Mouse (Mus musculus) limb, embryonic 13.5 days (tissue): ENCODE data around the gene Rnf130. TPM values are rescaled to one million over a fixed set of nuclear protein-coding genes. Genes with fewer than 3 reads are reported as not detected.

Experiments
- ATAC-seq: fragments of 200-750 bp; cut with Nextera tagmentation; 2 replicates; pipeline ENCODE4 v1.8.0; 2017; ENCODE audit warnings: low read depth, moderate number of reproducible peaks, moderate TSS enrichment; ENCODE audit not compliant: low FRiP score
- H3K27ac ChIP-seq: fragments of 300-500 bp; sonication (generic); 2 replicates; pipeline ENCODE4 v1.5.1; 2015; ENCODE audit warnings: inconsistent platforms, mild to moderate bottlenecking, moderate library complexity
- H3K27me3 ChIP-seq: fragments of 300-500 bp; sonication (generic); 2 replicates; pipeline ENCODE4 v1.6.1; 2015; ENCODE audit warnings: mild to moderate bottlenecking, inconsistent platforms
- H3K36me3 ChIP-seq: fragments of 300-500 bp; sonication (generic); 2 replicates; pipeline ENCODE4 v1.6.1; 2015; ENCODE audit warnings: inconsistent platforms, mild to moderate bottlenecking, moderate library complexity
- H3K4me1 ChIP-seq: fragments of 300-500 bp; sonication (generic); 2 replicates; pipeline ENCODE4 v1.6.1; 2015; ENCODE audit warnings: inconsistent platforms
- H3K4me2 ChIP-seq: fragments of 300-500 bp; sonication (generic); replicated peaks from 2 replicates; pipeline ENCODE4 v1.6.1; 2015; ENCODE audit warnings: inconsistent platforms, mild to moderate bottlenecking, moderate library complexity
- H3K4me3 ChIP-seq: fragments of 300-500 bp; sonication (generic); 2 replicates; pipeline ENCODE4 v1.5.1; 2015; ENCODE audit warnings: moderate library complexity, mild to moderate bottlenecking, inconsistent platforms
- H3K9ac ChIP-seq: fragments of 300-500 bp; sonication (generic); 2 replicates; pipeline ENCODE4 v1.6.1; 2015; ENCODE audit warnings: mild to moderate bottlenecking, inconsistent platforms
- H3K9me3 ChIP-seq: fragments of 300-500 bp; sonication (generic); 2 replicates; pipeline ENCODE4 v1.6.1; 2016; ENCODE audit warnings: inconsistent platforms
- WGBS: fragments of 180-500 bp; shearing (Covaris S2); methylation state at CpG from one replicate; pipeline ENCODE4 v1.1.7; 2015; 5-methylcytosine and 5-hydroxymethylcytosine counted together
- microRNA counts: library from miRNA; unstranded; fragments of <30 nt; microRNA quantifications from one replicate; lab custom pipeline; 2016
- microRNA-seq: library from miRNA; unstranded; fragments of <30 nt; microRNA quantifications from one replicate; pipeline ENCODE4, GENCODE M21; 2016
- polyA plus RNA-seq: library from polyadenylated mRNA; unstranded; fragments of >200 nt; fragmentation: Nextera tagmentation; extraction: Ambion mirVana; gene quantifications from 2 replicates; pipeline ENCODE4 v1.2.1, GENCODE M21; 2015

The Rnf130 gene
- polyA plus RNA-seq, 1 experiment from 2014 or later, result 85.6 TPM

DNA sequence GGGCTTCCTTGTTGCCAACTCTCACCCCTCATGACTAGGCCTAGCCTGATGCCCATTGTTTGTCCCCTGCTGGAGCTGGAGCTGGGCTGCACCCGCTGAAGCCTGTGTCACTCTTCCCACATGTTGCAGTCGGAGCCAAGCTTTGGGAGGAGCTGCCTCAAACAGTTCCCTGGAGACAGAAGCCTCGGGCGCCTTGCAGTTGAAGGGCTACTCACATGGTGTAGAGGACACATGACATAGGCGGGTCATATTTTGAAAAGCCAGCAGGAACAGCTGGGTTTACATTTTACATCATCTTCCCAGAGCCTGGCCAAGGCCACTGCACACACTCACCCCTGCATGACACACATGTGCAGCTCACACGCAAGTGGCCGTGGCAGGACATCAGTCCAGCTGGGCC is 124.1 kb downstream of the Rnf130 start:
- H3K36me3 ChIP-seq, result peaks cover 95% of the 10 kb centered on the region
- H3K9me3 ChIP-seq, result no peaks in the 10 kb centered on the region
- no peaks in the 10 kb centered on the region for H3K27me3 ChIP-seq
- 87% methylated on average over 7 of the region's 7 CpGs for WGBS
- no peak overlapping the region for H3K27ac ChIP-seq
- H3K9ac ChIP-seq, result no peak overlapping the region
- no peaks in the 10 kb centered on the region for H3K4me1 ChIP-seq
- H3K4me2 ChIP-seq, result no peak overlapping the region
- ATAC-seq, result no peak
- no peak overlapping the region for H3K4me3 ChIP-seq

GRCm38 (mm10) chr11:50149603-50150150 is 124.5 kb downstream of the Rnf130 start:
- H3K4me1 ChIP-seq, result no peaks in the 10 kb centered on the region
- H3K9me3 ChIP-seq, result no peaks in the 10 kb centered on the region
- no peak overlapping the region for H3K27ac ChIP-seq
- no peak overlapping the region for H3K4me3 ChIP-seq
- no peak overlapping the region for H3K4me2 ChIP-seq
- H3K9ac ChIP-seq, result no peak overlapping the region
- peaks cover 99% of the 10 kb centered on the region for H3K36me3 ChIP-seq
- 89% methylated on average over 9 of the region's 9 CpGs for WGBS
- no peaks in the 10 kb centered on the region for H3K27me3 ChIP-seq
- ATAC-seq, result no peak

DNA sequence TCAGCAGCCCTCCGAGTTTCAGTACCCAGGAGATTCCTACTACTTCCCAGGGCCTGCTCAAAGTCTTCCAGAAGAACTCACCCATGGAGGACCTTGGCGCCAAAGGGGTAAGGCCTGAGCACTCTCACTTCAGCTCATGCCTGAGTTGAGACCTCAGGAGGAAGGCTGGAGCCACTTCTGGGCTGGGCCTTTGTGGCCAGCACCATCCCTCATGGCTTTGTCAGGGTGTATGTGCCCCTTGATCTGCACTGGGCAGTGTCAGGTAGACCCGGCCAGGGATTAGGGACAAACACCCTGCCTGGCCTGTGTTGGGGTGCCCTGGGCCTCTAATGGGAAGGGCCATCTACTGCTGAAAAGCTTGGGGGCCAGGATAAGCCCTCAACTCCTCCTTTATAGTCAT is 126.2 kb downstream of the Rnf130 start:
- no peak for ATAC-seq
- WGBS, result 90% methylated on average over 3 of the region's 3 CpGs
- Histone ChIP-seq H3K27me3 (no peaks in the 10 kb centered on the region), H3K4me2 (no peak overlapping the region), H3K9ac (no peak overlapping the region), H3K36me3 (peaks cover 98% of the 10 kb centered on the region), H3K4me3 (no peak overlapping the region), H3K27ac (no peak overlapping the region), H3K4me1 (no peaks in the 10 kb centered on the region), H3K9me3 (no peaks in the 10 kb centered on the region)

- no peak overlapping the region for H3K9ac ChIP-seq
- no peak for ATAC-seq
- WGBS, result 71% methylated on average over 9 of the region's 9 CpGs
- no peaks in the 10 kb centered on the region for H3K4me1 ChIP-seq
- H3K9me3 ChIP-seq, result no peaks in the 10 kb centered on the region
- no peak overlapping the region for H3K27ac ChIP-seq
- H3K4me2 ChIP-seq, result no peak overlapping the region
- peaks cover 99% of the 10 kb centered on the region for H3K36me3 ChIP-seq
- H3K4me3 ChIP-seq, result no peak overlapping the region
- no peaks in the 10 kb centered on the region for H3K27me3 ChIP-seq
Measured at GRCm38 (mm10) chr11:50154166-50154565, 129.0 kb downstream of the Rnf130 start.

MicroRNA genes within 50 kb of the gene (microRNA counts, 519-probe panel; counts per million panel counts)
- microRNA mmu-miR-340-3p (lab: Ali Mortazavi, UCI) (2,882 counts per million, percentile 46 among the panel's probes with 10 or more counts), microRNA mmu-miR-340-5p (lab: Ali Mortazavi, UCI) (4,546 counts per million, percentile 87 among the panel's probes with 10 or more counts)

Small RNA genes lying within 50 kb of the gene (microRNA-seq; reads per million reads assigned to microRNA genes)
- gene Mir340, result 502 reads per million, percentile 69 among the genes with 10 or more reads in this experiment

Other genes with a start within 250 kb of the Rnf130 start
- 37.2 and 39.3 TPM in 2 replicates for gene Gfpt2, start 231.2 kb upstream of the Rnf130 start, polyA plus RNA-seq
- gene Mapk9, start 178.6 kb upstream of the Rnf130 start, polyA plus RNA-seq, result 36.1 and 38.2 TPM in 2 replicates
- gene Rasgef1c, start 123.5 kb upstream of the Rnf130 start, polyA plus RNA-seq, result 0.27 and 0.31 TPM in 2 replicates
- gene Tbc1d9b, start 106.0 kb downstream of the Rnf130 start, polyA plus RNA-seq, result 44.9 and 46.6 TPM in 2 replicates
- gene Mrnip, start 149.1 kb downstream of the Rnf130 start, polyA plus RNA-seq, result 18.0 and 18.7 TPM in 2 replicates
- gene Sqstm1, start 185.5 kb downstream of the Rnf130 start, polyA plus RNA-seq, result 214 TPM in 2 replicates
- 17.1 and 20.5 TPM in 2 replicates for gene Mgat4b, start 185.5 kb downstream of the Rnf130 start, polyA plus RNA-seq
- gene Ltc4s, start 213.3 kb downstream of the Rnf130 start, polyA plus RNA-seq, result 0.79 and 1.3 TPM in 2 replicates